Mouse (Mus musculus): ENCODE results near the gene Ctnnal1. TPM values are rescaled to one million over a fixed set of nuclear protein-coding genes. Genes with fewer than 3 reads are reported as not detected.

The Ctnnal1 gene
- polyA plus RNA-seq, 1 experiment, result 15.5 TPM

DNA sequence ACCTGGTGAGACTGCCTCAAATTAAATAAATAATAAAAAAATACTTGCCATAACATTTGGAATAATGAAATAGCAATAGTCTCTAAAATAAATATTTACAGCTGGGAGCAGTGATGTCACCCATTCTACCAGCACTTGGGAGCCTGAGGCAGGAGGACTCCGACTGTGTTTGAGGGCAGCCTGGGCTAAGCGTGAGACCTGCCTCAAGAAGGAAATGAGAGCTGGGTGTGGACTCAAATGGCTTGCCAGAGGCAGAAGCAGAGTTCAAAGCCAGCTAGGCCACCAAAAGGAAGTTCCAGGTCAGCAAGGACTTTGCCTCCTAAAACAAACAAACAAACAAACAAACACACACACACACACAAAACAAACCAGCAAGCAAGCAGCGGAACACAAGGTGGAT, 17.6 kb downstream of the Ctnnal1 start:
- H3K79me3 ChIP-seq (ENCODE audit: low read depth), result peaks cover 9% of the 10 kb centered on the region
- TF ChIP-seq MAX (IDR thresholded peaks at IDR 0.05) (no peak), FOSL1 (IDR thresholded peaks at IDR 0.05; ENCODE audit: insufficient read depth, low read length, poor library complexity, severe bottlenecking) (no peak), MYOD1 (IDR thresholded peaks at IDR 0.05; ENCODE audit: control insufficient read depth, insufficient read length, low read depth) (no peak), CEBPB (IDR thresholded peaks at IDR 0.05; ENCODE audit: low read depth) (no peak)

DNA sequence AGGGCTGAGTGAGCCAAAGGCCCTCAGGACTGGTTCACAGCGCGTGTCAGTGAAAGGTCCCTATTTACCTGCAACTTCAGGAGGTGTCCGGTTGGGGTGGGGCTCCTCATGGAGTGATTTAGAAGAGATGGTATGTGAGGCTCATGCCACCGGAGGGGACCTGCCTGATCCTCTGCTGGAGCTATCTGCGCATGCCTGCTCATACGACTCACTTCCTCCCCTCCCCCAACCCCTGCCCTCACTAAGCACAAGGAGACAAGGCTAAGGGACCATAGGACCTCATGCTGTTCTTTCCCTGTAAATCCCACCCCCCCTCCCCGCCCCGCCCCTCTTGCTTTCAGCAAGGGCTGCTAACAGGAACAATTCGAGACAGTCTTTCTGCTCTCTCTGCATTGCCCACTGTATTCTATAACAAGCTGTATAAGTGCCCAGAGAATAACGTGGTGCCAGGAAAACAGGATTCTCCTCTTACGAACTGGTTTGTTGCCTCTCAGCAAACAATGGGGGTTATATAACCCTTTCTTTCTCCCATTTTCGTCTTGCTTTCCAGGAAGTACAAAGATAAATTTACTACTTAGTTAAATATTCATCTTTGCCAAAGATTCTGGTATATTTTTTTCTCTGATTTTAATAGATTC, 19.0 kb downstream of the Ctnnal1 start:
- H3ac ChIP-seq (ENCODE audit: control insufficient read depth, insufficient read length, low read depth), result no peak overlapping the region
- TF ChIP-seq USF1 (IDR thresholded peaks at IDR 0.05; ENCODE audit: low read depth), result no peak
- TF ChIP-seq FOSL1 (IDR thresholded peaks at IDR 0.05; ENCODE audit: insufficient read depth, low read length, poor library complexity, severe bottlenecking), result no peak
- no peak for TF ChIP-seq MAX (IDR thresholded peaks at IDR 0.05)
- no peak for TF ChIP-seq MYOG (IDR thresholded peaks at IDR 0.05; ENCODE audit: control insufficient read depth, extremely low read depth, insufficient read length)
- no peak for TF ChIP-seq CTCF (IDR thresholded peaks at IDR 0.05; ENCODE audit: control insufficient read depth, insufficient read depth, insufficient read length)
- no peak for TF ChIP-seq CEBPB (IDR thresholded peaks at IDR 0.05; ENCODE audit: low read depth)
- TF ChIP-seq MYOD1 (IDR thresholded peaks at IDR 0.05; ENCODE audit: control insufficient read depth, insufficient read length, low read depth), result no peak
- H3K79me3 ChIP-seq (ENCODE audit: low read depth), result peaks cover 6% of the 10 kb centered on the region
- H3K79me2 ChIP-seq (ENCODE audit: control insufficient read depth, insufficient read depth), result peaks cover 32% of the 10 kb centered on the region
- H3K36me3 ChIP-seq (ENCODE audit: control insufficient read depth, insufficient read depth), result peaks cover 38% of the 10 kb centered on the region
- H3K4me3 ChIP-seq (ENCODE audit: insufficient read depth, poor library complexity, severe bottlenecking), result no peak overlapping the region
- H3K27me3 ChIP-seq (ENCODE audit: control insufficient read depth, insufficient read depth, insufficient read length), result no peaks in the 10 kb centered on the region

More for the DNA sequence above, 17.6 kb downstream of the Ctnnal1 start:
- Histone ChIP-seq H3K27me3 (ENCODE audit: control insufficient read depth, insufficient read depth, insufficient read length) (no peaks in the 10 kb centered on the region), H3K36me3 (ENCODE audit: control insufficient read depth, insufficient read depth) (peaks cover 32% of the 10 kb centered on the region), H3K79me2 (ENCODE audit: control insufficient read depth, insufficient read depth) (peaks cover 46% of the 10 kb centered on the region), H3K4me3 (ENCODE audit: insufficient read depth, poor library complexity, severe bottlenecking) (no peak overlapping the region), H3ac (ENCODE audit: control insufficient read depth, insufficient read length, low read depth) (no peak overlapping the region)

- H3ac ChIP-seq (ENCODE audit: control insufficient read depth, insufficient read length, low read depth), result no peak overlapping the region
- H3K4me3 ChIP-seq (ENCODE audit: insufficient read depth, poor library complexity, severe bottlenecking), result no peak overlapping the region
- no peak for TF ChIP-seq USF1 (IDR thresholded peaks at IDR 0.05; ENCODE audit: low read depth)
- no peak for TF ChIP-seq MAX (IDR thresholded peaks at IDR 0.05)
- no peak for TF ChIP-seq MYOG (IDR thresholded peaks at IDR 0.05; ENCODE audit: control insufficient read depth, extremely low read depth, insufficient read length)
- no peak for TF ChIP-seq FOSL1 (IDR thresholded peaks at IDR 0.05; ENCODE audit: insufficient read depth, low read length, poor library complexity, severe bottlenecking)
- no peak for TF ChIP-seq MYOD1 (IDR thresholded peaks at IDR 0.05; ENCODE audit: control insufficient read depth, insufficient read length, low read depth)
- TF ChIP-seq CTCF (IDR thresholded peaks at IDR 0.05; ENCODE audit: control insufficient read depth, insufficient read depth, insufficient read length), result no peak
- H3K79me2 ChIP-seq (ENCODE audit: control insufficient read depth, insufficient read depth), result peaks cover 23% of the 10 kb centered on the region
- peaks cover 4% of the 10 kb centered on the region for H3K79me3 ChIP-seq (ENCODE audit: low read depth)
- H3K36me3 ChIP-seq (ENCODE audit: control insufficient read depth, insufficient read depth), result peaks cover 40% of the 10 kb centered on the region
- no peaks in the 10 kb centered on the region for H3K27me3 ChIP-seq (ENCODE audit: control insufficient read depth, insufficient read depth, insufficient read length)
Observed at GRCm38 (mm10) chr4:56844911-56845310, 20.1 kb downstream of the Ctnnal1 start.

GRCm38 (mm10) chr4:56843963-56844362, 21.0 kb downstream of the Ctnnal1 start:
- Histone ChIP-seq H3K27me3 (ENCODE audit: control insufficient read depth, insufficient read depth, insufficient read length) (no peaks in the 10 kb centered on the region), H3ac (ENCODE audit: control insufficient read depth, insufficient read length, low read depth) (no peak overlapping the region), H3K79me2 (ENCODE audit: control insufficient read depth, insufficient read depth) (peaks cover 14% of the 10 kb centered on the region), H3K79me3 (ENCODE audit: low read depth) (peaks cover 2% of the 10 kb centered on the region), H3K4me3 (ENCODE audit: insufficient read depth, poor library complexity, severe bottlenecking) (no peak overlapping the region), H3K36me3 (ENCODE audit: control insufficient read depth, insufficient read depth) (peaks cover 40% of the 10 kb centered on the region)
- TF ChIP-seq MYOD1 (IDR thresholded peaks at IDR 0.05; ENCODE audit: control insufficient read depth, insufficient read length, low read depth) (no peak), CTCF (IDR thresholded peaks at IDR 0.05; ENCODE audit: control insufficient read depth, insufficient read depth, insufficient read length) (no peak), FOSL1 (IDR thresholded peaks at IDR 0.05; ENCODE audit: insufficient read depth, low read length, poor library complexity, severe bottlenecking) (no peak), MYOG (IDR thresholded peaks at IDR 0.05; ENCODE audit: control insufficient read depth, extremely low read depth, insufficient read length) (no peak), CEBPB (IDR thresholded peaks at IDR 0.05; ENCODE audit: low read depth) (no peak), MAX (IDR thresholded peaks at IDR 0.05) (no peak), USF1 (IDR thresholded peaks at IDR 0.05; ENCODE audit: low read depth) (no peak)

DNA sequence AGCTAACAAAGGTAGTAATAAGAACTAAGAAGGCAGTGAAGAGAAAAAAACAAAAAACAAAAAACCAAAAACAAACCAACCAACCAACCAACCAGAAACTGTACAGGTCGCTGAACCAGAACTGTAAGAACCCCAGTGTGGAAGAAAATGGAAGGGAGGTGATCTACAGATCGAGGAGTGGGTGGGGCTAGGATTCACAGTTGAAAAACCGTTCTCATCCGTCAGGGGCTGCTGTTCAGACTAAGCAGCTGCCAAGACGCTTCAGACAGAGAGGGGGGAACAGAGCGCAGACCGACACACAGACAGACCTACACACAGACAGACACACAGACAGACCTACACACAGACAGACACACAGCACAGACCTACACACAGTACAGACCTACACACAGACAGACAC, 22.5 kb downstream of the Ctnnal1 start:
- peaks cover 32% of the 10 kb centered on the region for H3K36me3 ChIP-seq (ENCODE audit: control insufficient read depth, insufficient read depth)

More for the DNA sequence above, 22.5 kb downstream of the Ctnnal1 start:
- Histone ChIP-seq H3K27me3 (ENCODE audit: control insufficient read depth, insufficient read depth, insufficient read length) (no peaks in the 10 kb centered on the region), H3K79me3 (ENCODE audit: low read depth) (no peaks in the 10 kb centered on the region), H3ac (ENCODE audit: control insufficient read depth, insufficient read length, low read depth) (no peak overlapping the region), H3K4me3 (ENCODE audit: insufficient read depth, poor library complexity, severe bottlenecking) (no peak overlapping the region), H3K79me2 (ENCODE audit: control insufficient read depth, insufficient read depth) (peaks cover 3% of the 10 kb centered on the region)
- TF ChIP-seq CEBPB (IDR thresholded peaks at IDR 0.05; ENCODE audit: low read depth), result no peak
- no peak for TF ChIP-seq USF1 (IDR thresholded peaks at IDR 0.05; ENCODE audit: low read depth)
- no peak for TF ChIP-seq CTCF (IDR thresholded peaks at IDR 0.05; ENCODE audit: control insufficient read depth, insufficient read depth, insufficient read length)
- TF ChIP-seq FOSL1 (IDR thresholded peaks at IDR 0.05; ENCODE audit: insufficient read depth, low read length, poor library complexity, severe bottlenecking), result no peak
- no peak for TF ChIP-seq MYOD1 (IDR thresholded peaks at IDR 0.05; ENCODE audit: control insufficient read depth, insufficient read length, low read depth)
- TF ChIP-seq MAX (IDR thresholded peaks at IDR 0.05), result no peak
- no peak for TF ChIP-seq MYOG (IDR thresholded peaks at IDR 0.05; ENCODE audit: control insufficient read depth, extremely low read depth, insufficient read length)
